Mouse (Mus musculus) 3134 (cell line): ENCODE measurements around the gene Olfr971.
"Not testable (repeated sequence)": the region's sequence is repeated elsewhere in the genome, so short reads cannot be mapped to it uniquely, and the experiment has no call there.

ENCODE experiments used
- DNase-seq: peaks from one replicate; pipeline ENCODE4 v3.0.0-alpha.2; 2011; ENCODE audit warnings: low spot score; ENCODE audit not compliant: insufficient read length; ENCODE audit errors: extremely low read depth

Olfr971 gene

DNA sequence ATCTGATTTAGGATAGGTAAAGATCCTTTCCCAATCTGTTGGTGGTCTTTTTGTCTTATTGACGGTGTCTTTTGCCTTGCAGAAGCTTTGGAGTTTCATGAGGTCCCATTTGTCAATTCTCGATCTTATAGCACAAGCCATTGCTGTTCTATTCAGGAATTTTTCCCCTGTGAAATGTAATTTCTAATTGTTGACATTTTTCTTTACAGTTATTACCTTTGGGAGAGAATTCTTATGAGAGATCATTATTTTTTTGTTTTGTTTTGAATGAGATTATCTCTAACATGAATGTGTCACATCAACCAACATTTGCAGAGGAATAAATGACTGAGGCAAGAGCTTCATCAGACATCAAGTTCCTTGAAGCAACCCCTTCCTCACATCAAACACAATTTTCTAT lies at the start of gene Olfr971:
Olfr971 (plus strand) TSS at position 301 of the 400 bp plus-strand sequence.
- DNase-seq, result not testable (repeated sequence)

- DNase-seq, result no peak
Measured at GRCm38 (mm10) chr9:39790558-39790957, 46.1 kb upstream of the Olfr971 start, which contains the start of gene Olfr969. Olfr969 (plus strand) TSS chr9:39790945.

- DNase-seq, result no peak
Measured at GRCm38 (mm10) chr9:39808560-39808959, 28.1 kb upstream of the Olfr971 start, which contains the start of gene Olfr970. Olfr970 (plus strand) TSS chr9:39808860.

DNA sequence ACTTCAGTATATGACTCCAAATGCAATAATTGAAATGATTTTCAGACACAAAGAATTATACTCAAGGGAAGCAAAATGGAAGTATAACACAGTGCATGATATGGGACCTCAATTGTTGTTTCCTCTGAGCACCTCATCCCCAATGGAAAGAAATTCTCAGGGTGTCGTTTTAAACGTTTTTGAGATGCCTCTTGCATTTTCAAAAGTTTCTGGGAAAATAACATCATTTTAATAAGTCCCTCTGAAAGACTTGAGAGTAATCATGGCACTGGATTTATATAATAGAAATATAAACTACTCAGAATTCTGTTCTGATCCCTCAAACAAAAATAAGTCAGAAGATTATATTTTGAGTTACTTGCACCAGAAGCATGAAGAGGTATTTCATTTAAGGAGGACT lies 29.4 kb downstream of the Olfr971 start, which contains the start of gene Olfr972:
Olfr972 (plus strand) TSS at position 301 of the 400 bp plus-strand sequence.
- DNase-seq, result no peak

DNA sequence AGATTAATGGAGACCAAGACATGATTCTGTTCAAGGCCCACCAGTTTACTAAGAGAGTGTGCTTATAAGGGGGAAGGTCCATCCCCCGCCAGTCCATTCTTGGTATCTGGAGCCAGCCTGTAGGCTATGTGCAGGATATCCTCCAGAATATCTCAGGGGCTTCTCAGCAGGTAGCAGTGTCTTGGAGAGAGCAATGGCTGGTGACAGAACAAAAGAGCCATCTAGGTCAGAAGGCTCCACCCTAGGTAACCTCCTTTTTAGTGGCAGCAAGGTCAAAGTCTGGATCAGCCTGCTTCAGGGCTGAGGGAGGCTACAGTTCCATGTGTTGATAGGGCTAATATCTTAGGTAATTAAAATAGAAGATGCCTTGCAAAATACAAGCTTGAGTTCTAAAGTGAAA lies 35.3 kb downstream of the Olfr971 start:
- not testable (repeated sequence) for DNase-seq

DNA sequence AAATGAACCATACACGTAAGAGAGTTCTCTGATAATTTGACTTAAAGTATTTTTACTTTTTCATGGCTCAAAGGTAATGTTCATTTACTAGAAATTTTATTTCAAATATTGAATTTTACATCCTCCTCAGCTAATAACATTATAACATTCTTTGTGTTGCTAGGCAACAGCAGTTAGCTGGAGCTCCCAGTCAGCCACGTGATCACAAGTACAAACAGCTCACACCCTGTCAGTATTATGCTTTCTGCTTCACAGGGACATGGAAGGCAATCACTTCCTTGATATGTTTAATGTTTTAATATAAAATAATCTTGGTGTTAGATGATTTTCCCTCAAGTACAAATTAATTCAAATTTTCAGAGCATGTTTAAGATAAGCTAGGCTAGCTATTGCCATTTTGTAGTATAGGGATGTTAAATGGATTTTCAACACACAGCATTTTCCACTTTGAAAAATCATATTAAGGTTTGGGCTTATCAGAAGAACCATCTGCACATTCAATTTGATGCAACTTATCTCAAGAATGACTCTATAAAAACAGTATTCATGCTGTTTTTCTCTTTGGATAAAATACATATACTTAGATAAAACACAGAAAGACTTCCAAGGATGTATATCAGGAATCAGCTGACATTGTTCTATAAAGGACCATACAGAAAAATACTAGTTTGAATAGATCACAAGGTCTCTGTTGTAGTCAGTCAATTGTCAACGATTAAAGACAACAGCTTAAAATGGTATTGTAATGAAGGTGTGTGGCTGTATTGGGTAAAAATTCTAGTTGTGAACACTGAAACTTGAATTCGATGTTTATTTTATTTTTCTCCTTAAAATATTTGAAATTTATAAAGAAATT lies 41.1 kb downstream of the Olfr971 start:
- DNase-seq, result not testable (repeated sequence)
